14 mouse cellular contexts compared by ENCODE assay signal in genomic region chr7:101481872-101482498, GRCm38 (mm10).
A peak's percentile ranks its signal among the peaks of the same experiment; 100 is the strongest.
DNase-seq lines count a peak whose midpoint lies in the region; ATAC-seq and TF ChIP-seq lines count a peak whose summit lies in the region.
"Had no signal": no experiment of that assay in that cellular context is flagged by ENCODE, and none has a peak within 500 bp of the region (broad histone marks: within the 10 kb centered on the region; RNA-seq: fewer than 3 reads in every experiment).

No protein-coding gene starts in this region.

- peak; percentile 45; the same call in 1 of the 2 replicates for ATAC-seq in lung, embryonic 16.5 days (ENCODE audit: low read depth)
- no peak for ATAC-seq in lung, postnatal 0 days

- 43% methylated on average over 8 of the region's 8 CpGs for WGBS in lung, embryonic 16.5 days
- WGBS in lung, postnatal 0 days = 46% methylated on average over 8 of the region's 8 CpGs
- WGBS in olfactory bulb, adult 2 months = 28% methylated on average over 8 of the region's 8 CpGs

- no peak overlapping the region for H3K9ac ChIP-seq in lung, embryonic 16.5 days (ENCODE audit: low read length)
- no peak overlapping the region for H3K9ac ChIP-seq in lung, postnatal 0 days (replicated peaks; ENCODE audit: low read depth)
- H3K9ac ChIP-seq: heart, embryonic 13.5 days; liver, embryonic 14.5 days had no signal

- no peak overlapping the region for H3K4me3 ChIP-seq in lung, embryonic 16.5 days (ENCODE audit: low read length)
- no peak overlapping the region for H3K4me3 ChIP-seq in lung, postnatal 0 days (ENCODE audit: low read depth, low read length)
- H3K4me3 ChIP-seq in olfactory bulb, adult 2 months (ENCODE audit: insufficient read depth, low read depth, low read length) = no peak overlapping the region
- H3K4me3 ChIP-seq: embryonic facial prominence, embryonic 10.5 days; heart, embryonic 13.5 days; limb, embryonic 10.5 days had no signal

- H3K4me2 ChIP-seq in lung, embryonic 16.5 days (ENCODE audit: low read depth, low read length) = no peak overlapping the region
- no peak overlapping the region for H3K4me2 ChIP-seq in lung, postnatal 0 days (replicated peaks; ENCODE audit: low read depth, low read length)

- no peaks in the 10 kb centered on the region for H3K9me3 ChIP-seq in lung, embryonic 16.5 days (ENCODE audit: control insufficient read depth, low read length)
- no peaks in the 10 kb centered on the region for H3K9me3 ChIP-seq in lung, postnatal 0 days (ENCODE audit: low read length)
- H3K9me3 ChIP-seq: embryonic facial prominence, embryonic 10.5 days; heart, embryonic 13.5 days; limb, embryonic 10.5 days had no signal

- no peaks in the 10 kb centered on the region for H3K27me3 ChIP-seq in lung, embryonic 16.5 days (ENCODE audit: control insufficient read depth, insufficient read depth, low read depth, low read length)
- H3K27me3 ChIP-seq in lung, postnatal 0 days (replicated peaks; ENCODE audit: insufficient read depth, low read length) = no peaks in the 10 kb centered on the region

- H3K4me1 ChIP-seq in lung, embryonic 16.5 days (replicated peaks; ENCODE audit: control insufficient read depth, insufficient read depth, low read length) = no peaks in the 10 kb centered on the region; the same call in 1 of the 2 replicates
- H3K4me1 ChIP-seq in lung, postnatal 0 days (ENCODE audit: insufficient read depth, low read depth, low read length) = no peaks in the 10 kb centered on the region
- H3K4me1 ChIP-seq in olfactory bulb, adult 2 months (ENCODE audit: control insufficient read depth, insufficient read depth, low read length) = peaks cover 61% of the 10 kb centered on the region

- no peak for TF ChIP-seq POLR2A in olfactory bulb, adult 2 months (IDR thresholded peaks at IDR 0.05; ENCODE audit: insufficient read depth, low read depth, low read length)

- no peaks in the 10 kb centered on the region for H3K36me3 ChIP-seq in lung, embryonic 16.5 days (ENCODE audit: control insufficient read depth, insufficient read depth, low read length)
- no peaks in the 10 kb centered on the region for H3K36me3 ChIP-seq in lung, postnatal 0 days (ENCODE audit: insufficient read depth, low read length)
- H3K36me3 ChIP-seq: embryonic facial prominence, embryonic 10.5 days; heart, embryonic 13.5 days; limb, embryonic 10.5 days had no signal

- no peak for TF ChIP-seq EP300 in lung, postnatal 0 days (IDR thresholded peaks at IDR 0.05)

- DNase-seq in adrenal gland, adult 2 months = peak; percentile 86
- no peak for DNase-seq in adrenal gland, postnatal 4 days (ENCODE audit: low spot score in 2 of 2)
- no peak for DNase-seq in lung, postnatal 0 days (ENCODE audit: low spot score)
- DNase-seq in kidney, adult 9 months = peak; percentile 48
- DNase-seq in cerebellum, adult 11 months = no peak
- no peak for DNase-seq in layer of hippocampus, adult 11-12 months (ENCODE audit: low spot score)
- DNase-seq: cerebellum, adult 9-11 months; gastrocnemius, postnatal 14 days had no signal

- TF ChIP-seq CTCF in lung, postnatal 0 days (IDR thresholded peaks at IDR 0.05) = no peak
- TF ChIP-seq CTCF in olfactory bulb, adult 2 months (IDR thresholded peaks at IDR 0.05; ENCODE audit: insufficient read depth, low read depth, low read length) = no peak

- H3K27ac ChIP-seq in lung, embryonic 16.5 days (ENCODE audit: low read length) = no peak overlapping the region
- H3K27ac ChIP-seq in lung, postnatal 0 days (ENCODE audit: low read length) = no peak overlapping the region
- peak overlapping the region; percentile 96 for H3K27ac ChIP-seq in olfactory bulb, adult 2 months (ENCODE audit: insufficient read depth, low read depth, low read length)
- H3K27ac ChIP-seq: embryonic facial prominence, embryonic 10.5 days; heart, embryonic 13.5 days; limb, embryonic 10.5 days; liver, embryonic 14.5 days had no signal

Comparison
In these comparisons a context has a peak if more than half of its experiments do, and no peak if none do; other contexts are left out.
1. DNase-seq: peak in adrenal gland, adult 2 months (single experiment) and kidney, adult 9 months (single experiment); none in adrenal gland, postnatal 4 days (0 of 2), lung, postnatal 0 days (single experiment), cerebellum, adult 11 months (single experiment) and layer of hippocampus, adult 11-12 months (single experiment).